Mouse (Mus musculus) ES-Bruce4 (cell line): ENCODE results near the gene Dnah10. TPM values are rescaled to one million over a fixed set of nuclear protein-coding genes. Genes with fewer than 3 reads are reported as not detected.

Experiments used
- H3K27ac ChIP-seq: 2 replicates; pipeline ENCODE4 v1.5.1; 2012; ENCODE audit warnings: low read length, inconsistent platforms; ENCODE audit not compliant: insufficient read depth
- H3K27me3 ChIP-seq: 2 replicates; pipeline ENCODE4 v1.6.1; 2012; ENCODE audit warnings: mild to moderate bottlenecking, low read length, inconsistent platforms; ENCODE audit not compliant: control insufficient read depth, poor library complexity, insufficient read depth, severe bottlenecking
- H3K36me3 ChIP-seq: 2 replicates; pipeline ENCODE4 v1.6.1; 2012; ENCODE audit warnings: inconsistent platforms, mild to moderate bottlenecking, low read length, moderate library complexity; ENCODE audit not compliant: control insufficient read depth, poor library complexity, insufficient read depth, severe bottlenecking
- H3K4me1 ChIP-seq: one replicate; pipeline ENCODE4 v1.8.1; 2011; ENCODE audit warnings: low read length; ENCODE audit not compliant: control insufficient read depth, insufficient read depth
- H3K4me3 ChIP-seq: 2 replicates; pipeline ENCODE4 v1.5.1; 2011; ENCODE audit warnings: low read depth, mild to moderate bottlenecking, low read length
- H3K9ac ChIP-seq: 2 replicates; pipeline ENCODE4 v1.6.1; 2012; ENCODE audit warnings: low read depth, mild to moderate bottlenecking, inconsistent platforms; ENCODE audit not compliant: poor library complexity, severe bottlenecking
- H3K9me3 ChIP-seq: replicated peaks from 2 replicates; pipeline ENCODE4 v1.6.1; 2012; ENCODE audit warnings: mild to moderate bottlenecking, low read length, inconsistent platforms; ENCODE audit not compliant: control insufficient read depth, poor library complexity, insufficient read depth, severe bottlenecking
- CTCF ChIP-seq: IDR thresholded peaks from one replicate; pipeline ENCODE4 v1.8.1; 2011; ENCODE audit warnings: low read depth, low read length
- EP300 ChIP-seq: IDR thresholded peaks from 2 replicates; pipeline ENCODE4 v1.6.1; 2011; ENCODE audit warnings: low read depth, low read length; ENCODE audit not compliant: insufficient read depth
- POLR2A ChIP-seq: IDR thresholded peaks from one replicate; pipeline ENCODE4 v1.8.1; 2011; ENCODE audit warnings: low read length; ENCODE audit not compliant: insufficient read depth
- polyA plus RNA-seq: library from polyadenylated mRNA; stranded (reverse); fragments of >200 nt; gene quantifications from 2 replicates; pipeline ENCODE4 v1.2.4, GENCODE M21; 2011; ENCODE audit warnings: low read depth; ENCODE audit not compliant: missing spikeins, insufficient read depth, insufficient read length

Dnah10 gene
- polyA plus RNA-seq, 1 experiment, result 0.73 TPM

DNA sequence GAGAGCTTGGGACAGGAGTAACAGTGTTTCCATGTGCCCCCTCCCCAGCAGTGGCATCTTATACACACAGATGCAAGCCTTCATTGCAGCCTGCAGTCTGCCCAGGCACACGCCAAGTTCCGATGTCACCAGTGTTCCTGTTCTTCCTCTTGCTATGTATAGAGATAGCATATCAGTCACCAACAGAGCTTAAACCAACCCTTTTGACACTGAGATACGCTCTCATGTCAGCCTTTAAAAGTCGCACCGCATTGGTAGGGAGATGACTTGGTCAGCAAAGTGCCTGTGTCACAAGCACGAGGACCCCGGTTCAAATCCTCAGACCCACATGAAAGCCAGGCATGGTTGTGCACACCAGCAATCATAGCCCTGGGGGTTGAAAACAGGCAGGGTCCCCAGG lies 55.0 kb downstream of the Dnah10 start:
- no peak for TF ChIP-seq EP300
- TF ChIP-seq CTCF, result no peak
- TF ChIP-seq POLR2A, result no peak
- H3K27me3 ChIP-seq, result no peaks in the 10 kb centered on the region
- H3K27ac ChIP-seq, result no peak overlapping the region
- no peak overlapping the region for H3K4me3 ChIP-seq
- no peak overlapping the region for H3K9ac ChIP-seq
- no peaks in the 10 kb centered on the region for H3K36me3 ChIP-seq
- no peaks in the 10 kb centered on the region for H3K4me1 ChIP-seq
- H3K9me3 ChIP-seq, result no peaks in the 10 kb centered on the region

DNA sequence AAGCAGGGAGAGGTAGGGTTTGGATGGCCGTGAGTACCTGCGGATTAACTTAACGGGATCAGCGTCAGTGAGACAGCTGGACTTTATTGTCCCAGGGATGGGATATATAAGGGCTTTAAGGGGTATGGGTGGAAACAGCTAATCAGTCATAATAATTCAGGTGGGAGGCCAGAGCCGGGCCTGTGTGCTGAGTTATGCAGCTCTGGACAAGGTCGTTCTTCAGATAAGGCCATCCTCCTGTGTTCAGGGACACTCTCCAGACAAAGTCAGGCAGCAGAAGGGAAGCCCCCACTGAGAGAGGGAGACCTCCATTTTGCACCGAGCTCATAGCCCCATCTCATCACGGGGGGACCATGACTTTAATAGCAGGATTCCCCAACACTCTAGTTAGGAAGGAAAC lies 56.8 kb downstream of the Dnah10 start:
- H3K4me1 ChIP-seq, result no peaks in the 10 kb centered on the region
- no peaks in the 10 kb centered on the region for H3K27me3 ChIP-seq
- no peak overlapping the region for H3K27ac ChIP-seq
- H3K4me3 ChIP-seq, result no peak overlapping the region
- TF ChIP-seq EP300 (no peak), CTCF (no peak), POLR2A (no peak)
- no peaks in the 10 kb centered on the region; the same call in 1 of the 2 replicates for H3K9me3 ChIP-seq
- no peaks in the 10 kb centered on the region for H3K36me3 ChIP-seq
- H3K9ac ChIP-seq, result no peak overlapping the region

DNA sequence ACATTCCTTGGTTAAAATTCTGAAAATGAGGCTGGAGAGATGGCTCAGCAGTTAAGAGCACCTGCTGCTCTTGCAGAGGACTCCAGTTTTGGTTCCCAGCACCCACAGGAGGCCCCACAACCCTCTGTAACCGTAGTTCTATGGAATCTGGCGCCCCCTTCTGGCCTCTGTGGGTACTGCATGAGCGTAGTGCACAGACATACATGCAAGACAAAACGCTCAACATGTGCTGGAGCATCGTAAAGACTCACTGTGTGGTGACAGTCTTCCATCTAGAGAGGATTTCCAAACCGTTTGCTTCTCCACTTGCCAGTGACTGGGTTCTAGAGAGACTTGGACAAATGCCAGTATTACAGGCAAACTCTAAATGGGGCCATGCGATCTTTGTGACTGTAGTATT lies 60.8 kb downstream of the Dnah10 start:
- Histone ChIP-seq H3K27ac (no peak overlapping the region), H3K9ac (no peak overlapping the region), H3K4me3 (no peak overlapping the region), H3K36me3 (no peaks in the 10 kb centered on the region), H3K9me3 (no peaks in the 10 kb centered on the region; the same call in 1 of the 2 replicates), H3K27me3 (no peaks in the 10 kb centered on the region), H3K4me1 (no peaks in the 10 kb centered on the region)
- TF ChIP-seq POLR2A (no peak), CTCF (peak; percentile 52)

- TF ChIP-seq EP300, result no peak
- TF ChIP-seq CTCF, result no peak
- no peak for TF ChIP-seq POLR2A
Observed at GRCm38 (mm10) chr5:124792112-124792511, 67.2 kb downstream of the Dnah10 start.

GRCm38 (mm10) chr5:124809708-124810366 lies 85.0 kb downstream of the Dnah10 start:
- H3K9ac ChIP-seq, result no peak overlapping the region
- H3K27me3 ChIP-seq, result no peaks in the 10 kb centered on the region
- no peak overlapping the region for H3K4me3 ChIP-seq
- no peaks in the 10 kb centered on the region for H3K9me3 ChIP-seq
- TF ChIP-seq EP300 (no peak), POLR2A (no peak), CTCF (no peak)
- H3K4me1 ChIP-seq, result no peaks in the 10 kb centered on the region
- no peak overlapping the region for H3K27ac ChIP-seq
- no peaks in the 10 kb centered on the region for H3K36me3 ChIP-seq

More at GRCm38 (mm10) chr5:124792112-124792511, 67.2 kb downstream of the Dnah10 start:
- H3K36me3 ChIP-seq, result no peaks in the 10 kb centered on the region
- H3K9me3 ChIP-seq, result no peaks in the 10 kb centered on the region
- no peaks in the 10 kb centered on the region for H3K4me1 ChIP-seq
- H3K4me3 ChIP-seq, result no peak overlapping the region
- H3K27me3 ChIP-seq, result no peaks in the 10 kb centered on the region
- no peak overlapping the region for H3K27ac ChIP-seq
- no peak overlapping the region for H3K9ac ChIP-seq

DNA sequence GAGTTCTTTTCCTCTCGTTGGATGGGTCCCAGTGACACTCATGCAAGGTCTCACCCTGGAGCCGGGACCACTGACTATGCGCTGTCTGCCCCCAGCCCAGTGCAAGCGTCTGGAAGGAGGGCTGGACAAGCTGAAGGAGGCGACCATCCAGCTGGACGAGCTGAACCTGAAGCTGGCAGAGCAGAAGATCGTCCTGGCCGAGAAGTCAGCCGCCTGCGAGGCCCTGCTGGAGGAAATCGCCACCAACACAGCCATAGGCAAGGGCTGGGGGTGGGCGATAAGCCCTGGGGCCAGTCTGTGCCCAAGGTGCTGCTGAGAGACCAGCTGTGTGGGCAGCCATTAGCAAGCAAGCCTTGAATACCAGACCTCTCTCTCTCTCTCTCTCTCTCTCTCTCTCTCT lies 87.6 kb downstream of the Dnah10 start:
- TF ChIP-seq POLR2A (no peak), EP300 (no peak), CTCF (no peak)

More for the DNA sequence above, 87.6 kb downstream of the Dnah10 start:
- no peaks in the 10 kb centered on the region for H3K4me1 ChIP-seq
- no peaks in the 10 kb centered on the region for H3K9me3 ChIP-seq
- no peaks in the 10 kb centered on the region for H3K36me3 ChIP-seq
- H3K4me3 ChIP-seq, result no peak overlapping the region
- no peak overlapping the region for H3K27ac ChIP-seq
- H3K27me3 ChIP-seq, result no peaks in the 10 kb centered on the region
- no peak overlapping the region for H3K9ac ChIP-seq
